In the genomic region with DNA sequence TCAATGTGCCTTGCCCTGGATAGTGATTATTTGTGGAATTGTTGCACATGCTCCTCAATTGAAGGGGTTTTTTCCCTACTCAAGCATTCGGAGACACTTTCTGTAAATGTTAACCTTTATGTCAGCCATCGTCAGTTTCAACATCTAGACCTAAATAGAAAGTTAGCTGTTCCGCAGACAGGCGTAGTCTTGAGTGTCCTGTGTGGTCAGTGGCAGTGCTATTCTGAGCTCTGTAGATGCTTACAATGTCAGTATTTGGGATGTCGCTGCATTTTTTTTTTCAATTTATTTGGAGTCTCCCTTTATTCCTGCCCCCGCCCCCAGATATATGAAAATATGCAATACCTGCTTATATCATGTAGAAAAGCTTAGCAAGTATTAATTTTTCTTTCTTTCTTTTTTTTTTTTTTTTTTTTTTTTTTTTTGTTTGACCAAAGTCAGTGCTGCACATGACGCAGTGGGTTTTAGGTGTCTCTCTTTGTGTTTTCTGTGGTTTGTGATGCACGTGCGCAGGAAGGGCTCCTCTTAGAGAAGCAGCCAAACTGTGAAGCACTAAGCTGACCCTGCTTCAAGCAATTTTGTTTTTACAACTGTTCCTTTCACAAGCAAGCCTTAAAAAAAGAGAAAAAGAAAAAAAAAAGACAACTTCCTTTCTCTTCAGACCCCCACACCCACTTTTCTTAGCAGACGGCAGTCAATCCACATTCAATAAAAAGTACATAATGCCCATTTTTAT, we compare ENCODE assay signal across 15 mouse cellular contexts.
DNase-seq lines count a peak whose midpoint lies in the region; ATAC-seq and TF ChIP-seq lines count a peak whose summit lies in the region.
"Had no signal": no experiment of that assay in that cellular context is flagged by ENCODE, and none has a peak within 500 bp of the region (broad histone marks: within the 10 kb centered on the region; RNA-seq: fewer than 3 reads in every experiment).

No protein-coding gene starts in this region.

- ATAC-seq in heart, embryonic 13.5 days (ENCODE audit: extremely low read depth, insufficient number of reproducible peaks, low FRiP score, low TSS enrichment), result no peak
- ATAC-seq in CD4-positive, CD25-positive, alpha-beta regulatory T cell, adult 4 months, result peak; percentile 59
- 0 out of 2 replicates have a peak, but pooled peaks have one; percentile 26 for ATAC-seq in granulocyte monocyte progenitor cell, adult 5-6 weeks (replicated peaks; ENCODE audit: poor library complexity, severe bottlenecking)
- no peak for ATAC-seq in midbrain, postnatal 0 days (ENCODE audit: low FRiP score)
- ATAC-seq: liver, embryonic 12.5 days; lung, postnatal 0 days had no signal

- H3K27ac ChIP-seq in heart, embryonic 13.5 days (replicated peaks), result peak overlapping the region; percentile 9; the same call in 1 of the 2 replicates
- H3K27ac ChIP-seq in midbrain, postnatal 0 days (ENCODE audit: low read depth, low read length), result no peak overlapping the region
- H3K27ac ChIP-seq: kidney, postnatal 0 days; liver, embryonic 12.5 days had no signal

- 56% methylated on average over 10 of the region's 10 CpGs for WGBS in heart, embryonic 13.5 days
- 82% methylated on average over 10 of the region's 10 CpGs for WGBS in midbrain, postnatal 0 days

- H3K27me3 ChIP-seq in heart, embryonic 13.5 days (replicated peaks), result no peaks in the 10 kb centered on the region
- H3K27me3 ChIP-seq in midbrain, postnatal 0 days (ENCODE audit: insufficient read depth, low read length), result no peaks in the 10 kb centered on the region
- H3K27me3 ChIP-seq: CH12.LX had no signal

- no peak for TF ChIP-seq CTCF in midbrain, postnatal 0 days (IDR thresholded peaks at IDR 0.05)

- H3K4me2 ChIP-seq in heart, embryonic 13.5 days, result peak overlapping the region; percentile 33
- no peak overlapping the region for H3K4me2 ChIP-seq in midbrain, postnatal 0 days (ENCODE audit: low read depth, low read length, poor library complexity, severe bottlenecking)
- H3K4me2 ChIP-seq: liver, embryonic 12.5 days had no signal

- H3K36me3 ChIP-seq in heart, embryonic 13.5 days, result peaks cover 20% of the 10 kb centered on the region
- H3K36me3 ChIP-seq in midbrain, postnatal 0 days (ENCODE audit: insufficient read depth, low read length), result no peaks in the 10 kb centered on the region
- H3K36me3 ChIP-seq: liver, embryonic 12.5 days had no signal

- peaks cover 22% of the 10 kb centered on the region for H3K4me1 ChIP-seq in heart, embryonic 13.5 days
- H3K4me1 ChIP-seq in midbrain, postnatal 0 days (ENCODE audit: insufficient read depth, low read length), result no peaks in the 10 kb centered on the region
- H3K4me1 ChIP-seq: liver, embryonic 12.5 days had no signal

- DNase-seq in heart, adult 18-20 months, result no peak
- peak; percentile 64 for DNase-seq in thymus, postnatal 0 days (ENCODE audit: low spot score)
- DNase-seq in adrenal gland, postnatal 25 days, result no peak
- DNase-seq in midbrain, postnatal 0 days (ENCODE audit: low spot score), result no peak
- DNase-seq: cerebellum, adult 9-11 months; left cerebral cortex, postnatal 4 days; right cerebral cortex, postnatal 14 days had no signal

- no peaks in the 10 kb centered on the region for H3K9me3 ChIP-seq in heart, embryonic 13.5 days
- H3K9me3 ChIP-seq in midbrain, postnatal 0 days (ENCODE audit: low read length), result no peaks in the 10 kb centered on the region
- H3K9me3 ChIP-seq: liver, embryonic 12.5 days had no signal

- 0 out of 2 replicates have a peak overlapping the region, but pooled peaks have one; percentile 1 for H3K4me3 ChIP-seq in heart, embryonic 13.5 days
- no peak overlapping the region for H3K4me3 ChIP-seq in midbrain, postnatal 0 days (ENCODE audit: low read depth, low read length)
- H3K4me3 ChIP-seq: erythroblast, embryonic 14.5 days; liver, embryonic 12.5 days had no signal

- no peak overlapping the region for H3K9ac ChIP-seq in heart, embryonic 13.5 days
- no peak overlapping the region for H3K9ac ChIP-seq in midbrain, postnatal 0 days (replicated peaks; ENCODE audit: low read length, poor library complexity, severe bottlenecking)
- H3K9ac ChIP-seq: liver, embryonic 12.5 days had no signal

Comparison
In these comparisons a context has a peak if more than half of its experiments do, and no peak if none do; other contexts are left out.
1. ATAC-seq: peak in CD4-positive, CD25-positive, alpha-beta regulatory T cell, adult 4 months (single experiment) and granulocyte monocyte progenitor cell, adult 5-6 weeks (single experiment); none in heart, embryonic 13.5 days (single experiment) and midbrain, postnatal 0 days (single experiment).